9 mouse cellular contexts compared by ENCODE assay signal in genomic region chr2:167656629-167657478, GRCm38 (mm10). TPM values are rescaled to one million over a fixed set of nuclear protein-coding genes. Genes with fewer than 3 reads are reported as not detected.
DNase-seq lines count a peak whose midpoint lies in the region; ATAC-seq lines count a peak whose summit lies in the region.
"Had no signal": no experiment of that assay in that cellular context is flagged by ENCODE, and none has a peak within 500 bp of the region (broad histone marks: within the 10 kb centered on the region; RNA-seq: fewer than 3 reads in every experiment).

No protein-coding gene starts in this region.

- H3K4me2 ChIP-seq in liver, embryonic 13.5 days, result peak overlapping the region; percentile 17
- H3K4me2 ChIP-seq: limb, embryonic 12.5 days had no signal

- peak overlapping the region; percentile 14; the same call in 1 of the 2 replicates for H3K9ac ChIP-seq in liver, embryonic 13.5 days
- H3K9ac ChIP-seq: limb, embryonic 12.5 days had no signal

- H3K4me1 ChIP-seq in heart, embryonic 10.5 days, result peaks cover 61% of the 10 kb centered on the region
- H3K4me1 ChIP-seq in liver, embryonic 13.5 days (replicated peaks), result peaks cover 58% of the 10 kb centered on the region

- H3K27ac ChIP-seq in heart, embryonic 10.5 days, result peak overlapping the region; percentile 38; the same call in 1 of the 2 replicates
- H3K27ac ChIP-seq in liver, embryonic 13.5 days, result peak overlapping the region; percentile 53
- H3K27ac ChIP-seq: limb, embryonic 12.5 days had no signal

- H3K4me3 ChIP-seq in heart, embryonic 10.5 days, result no peak overlapping the region
- no peak overlapping the region for H3K4me3 ChIP-seq in liver, embryonic 13.5 days (replicated peaks)
- H3K4me3 ChIP-seq: limb, embryonic 12.5 days had no signal

- no peaks in the 10 kb centered on the region for H3K27me3 ChIP-seq in heart, embryonic 10.5 days (ENCODE audit: insufficient read depth, poor library complexity, severe bottlenecking)
- 0 out of 2 replicates have a peak, but pooled peaks cover 4% of the 10 kb centered on the region for H3K27me3 ChIP-seq in liver, embryonic 13.5 days
- H3K27me3 ChIP-seq: limb, embryonic 12.5 days had no signal

- peak; percentile 59 for DNase-seq in layer of hippocampus, adult 11-12 months (ENCODE audit: low spot score)
- no peak for DNase-seq in layer of hippocampus, postnatal 14 days (ENCODE audit: low spot score in 2 of 2)
- DNase-seq in heart, embryonic 10.5 days (ENCODE audit: low spot score), result no peak
- no peak for DNase-seq in liver, embryonic 13.5 days
- DNase-seq in spleen, adult 12 weeks (ENCODE audit: low spot score), result peak; percentile 58
- DNase-seq in frontal cortex, postnatal 36 days (ENCODE audit: low spot score in 2 of 2), result no peak
- no peak for DNase-seq in right cerebral cortex, adult 2 months (ENCODE audit: low spot score in 2 of 2)
- DNase-seq in embryo, embryonic 10 days (ENCODE audit: low spot score), result no peak

- peaks cover 39% of the 10 kb centered on the region for H3K36me3 ChIP-seq in heart, embryonic 10.5 days
- peaks cover 19% of the 10 kb centered on the region for H3K36me3 ChIP-seq in liver, embryonic 13.5 days

- no peaks in the 10 kb centered on the region for H3K9me3 ChIP-seq in heart, embryonic 10.5 days
- H3K9me3 ChIP-seq in liver, embryonic 13.5 days (replicated peaks), result no peaks in the 10 kb centered on the region
- H3K9me3 ChIP-seq: limb, embryonic 12.5 days had no signal

- WGBS in heart, embryonic 10.5 days, result 78% methylated on average over 16 of the region's 16 CpGs
- WGBS in liver, embryonic 13.5 days (ENCODE audit: insufficient replicate concordance), result 40% methylated on average over 16 of the region's 16 CpGs

- ATAC-seq in liver, embryonic 13.5 days (ENCODE audit: low read depth), result no peak

RNA-seq across cellular contexts. Expression of gene Gm20431, which starts 4.4 kb away (rescaled TPM):
- 10 to 100 TPM; 38.9 to 50.9 TPM for total RNA-seq in layer of hippocampus, postnatal 14 days (2021)
- 0.36 and 3.9 TPM in 2 replicates for polyA plus RNA-seq in heart, embryonic 10.5 days (2016; fragmentation: Nextera tagmentation; extraction: Ambion mirVana)
- 2.9 TPM in 1 of 2 replicates, not detected in the other for polyA plus RNA-seq in liver, embryonic 13.5 days (2015; fragmentation: Nextera tagmentation; extraction: Ambion mirVana)

RNA-seq across cellular contexts. Expression of gene Ube2v1, which starts 25.0 kb away (rescaled TPM):
- total RNA-seq in layer of hippocampus, postnatal 14 days (2021), result 100 to 1,000 TPM; 242 to 247 TPM
- 312 and 332 TPM in 2 replicates for polyA plus RNA-seq in heart, embryonic 10.5 days (2016; fragmentation: Nextera tagmentation; extraction: Ambion mirVana)
- 205 and 229 TPM in 2 replicates for polyA plus RNA-seq in liver, embryonic 13.5 days (2015; fragmentation: Nextera tagmentation; extraction: Ambion mirVana)

RNA-seq across cellular contexts. Expression of gene Cebpb, which starts 31.9 kb away (rescaled TPM):
- 10 to 100 TPM; 18.6 to 21.7 TPM for total RNA-seq in layer of hippocampus, postnatal 14 days (2021)
- polyA plus RNA-seq in heart, embryonic 10.5 days (2016; fragmentation: Nextera tagmentation; extraction: Ambion mirVana), result 4.2 TPM in 2 replicates
- 6.3 and 7.4 TPM in 2 replicates for polyA plus RNA-seq in liver, embryonic 13.5 days (2015; fragmentation: Nextera tagmentation; extraction: Ambion mirVana)

RNA-seq across cellular contexts. Expression of gene Tmem189, which starts 32.8 kb away (rescaled TPM):
- 10 to 100 TPM; 69.5 to 71.9 TPM for total RNA-seq in layer of hippocampus, postnatal 14 days (2021)
- polyA plus RNA-seq in heart, embryonic 10.5 days (2016; fragmentation: Nextera tagmentation; extraction: Ambion mirVana), result 47.7 and 53.8 TPM in 2 replicates
- polyA plus RNA-seq in liver, embryonic 13.5 days (2015; fragmentation: Nextera tagmentation; extraction: Ambion mirVana), result 16.1 and 17.1 TPM in 2 replicates

Comparison
In these comparisons a context has a peak if more than half of its experiments do, and no peak if none do; other contexts are left out.
1. DNase-seq: peak in layer of hippocampus, adult 11-12 months (single experiment) and spleen, adult 12 weeks (single experiment); none in layer of hippocampus, postnatal 14 days (0 of 2), heart, embryonic 10.5 days (single experiment), liver, embryonic 13.5 days (single experiment), frontal cortex, postnatal 36 days (0 of 2), right cerebral cortex, adult 2 months (0 of 2) and embryo, embryonic 10 days (single experiment).